Mouse (Mus musculus): Measurements from ENCODE around the gene Auh. TPM values are rescaled to one million over a fixed set of nuclear protein-coding genes. Genes with fewer than 3 reads are reported as not detected.

Gene Auh
- polyA plus RNA-seq, 1 experiment, result 24.9 TPM

- H3K4me1 ChIP-seq (ENCODE audit: control insufficient read depth, insufficient read depth, low read length), result no peaks in the 10 kb centered on the region
- H3K4me3 ChIP-seq (replicated peaks; ENCODE audit: extremely low read depth, low read depth, low read length), result no peak overlapping the region
- no peak for DNase-seq
- no peak for TF ChIP-seq CTCF (IDR thresholded peaks at IDR 0.05; ENCODE audit: insufficient read depth, low read length)
- TF ChIP-seq POLR2A (IDR thresholded peaks at IDR 0.05; ENCODE audit: borderline replicate concordance, extremely low read depth, low read depth, low read length), result no peak
- 81% methylated on average over 4 of the region's 4 CpGs for whole genome bisulfite sequencing
Observed at GRCm38 (mm10) chr13:52851886-52852285, 77.6 kb downstream of the Auh start.

- H3K4me1 ChIP-seq (ENCODE audit: control insufficient read depth, insufficient read depth, low read length), result no peaks in the 10 kb centered on the region
- H3K4me3 ChIP-seq (replicated peaks; ENCODE audit: extremely low read depth, low read depth, low read length), result no peak overlapping the region
- TF ChIP-seq POLR2A (IDR thresholded peaks at IDR 0.05; ENCODE audit: borderline replicate concordance, extremely low read depth, low read depth, low read length) (no peak), CTCF (IDR thresholded peaks at IDR 0.05; ENCODE audit: insufficient read depth, low read length) (peak; percentile 63; the same call in 1 of the 2 replicates)
- no peak for DNase-seq
- 79% methylated on average over 15 of the region's 15 CpGs for WGBS
Observed at GRCm38 (mm10) chr13:52850024-52850723, 79.3 kb downstream of the Auh start.

- TF ChIP-seq CTCF (IDR thresholded peaks at IDR 0.05; ENCODE audit: insufficient read depth, low read length) (no peak), POLR2A (IDR thresholded peaks at IDR 0.05; ENCODE audit: borderline replicate concordance, extremely low read depth, low read depth, low read length) (no peak)
- DNase-seq, result no peak
- H3K4me1 ChIP-seq (ENCODE audit: control insufficient read depth, insufficient read depth, low read length), result no peaks in the 10 kb centered on the region
- H3K4me3 ChIP-seq (replicated peaks; ENCODE audit: extremely low read depth, low read depth, low read length), result no peak overlapping the region
- 74% methylated on average over 9 of the region's 9 CpGs for WGBS
Observed at GRCm38 (mm10) chr13:52849394-52849801, 80.1 kb downstream of the Auh start.

- TF ChIP-seq CTCF (IDR thresholded peaks at IDR 0.05; ENCODE audit: insufficient read depth, low read length), result no peak
- no peak for TF ChIP-seq POLR2A (IDR thresholded peaks at IDR 0.05; ENCODE audit: borderline replicate concordance, extremely low read depth, low read depth, low read length)
- WGBS, result 79% methylated on average over 8 of the region's 8 CpGs
- DNase-seq, result no peak
Observed at GRCm38 (mm10) chr13:52847481-52847880, 82.0 kb downstream of the Auh start.

GRCm38 (mm10) chr13:52847071-52847470 lies 82.4 kb downstream of the Auh start:
- 88% methylated on average over 17 of the region's 17 CpGs for WGBS
- Histone ChIP-seq H3K4me1 (ENCODE audit: control insufficient read depth, insufficient read depth, low read length) (no peaks in the 10 kb centered on the region), H3K4me3 (replicated peaks; ENCODE audit: extremely low read depth, low read depth, low read length) (no peak overlapping the region)
- no peak for TF ChIP-seq CTCF (IDR thresholded peaks at IDR 0.05; ENCODE audit: insufficient read depth, low read length)
- no peak for TF ChIP-seq POLR2A (IDR thresholded peaks at IDR 0.05; ENCODE audit: borderline replicate concordance, extremely low read depth, low read depth, low read length)
- no peak for DNase-seq

More at GRCm38 (mm10) chr13:52847481-52847880, 82.0 kb downstream of the Auh start:
- H3K4me1 ChIP-seq (ENCODE audit: control insufficient read depth, insufficient read depth, low read length), result no peaks in the 10 kb centered on the region
- H3K4me3 ChIP-seq (replicated peaks; ENCODE audit: extremely low read depth, low read depth, low read length), result no peak overlapping the region

- H3K4me1 ChIP-seq (ENCODE audit: control insufficient read depth, insufficient read depth, low read length), result no peaks in the 10 kb centered on the region
- TF ChIP-seq POLR2A (IDR thresholded peaks at IDR 0.05; ENCODE audit: borderline replicate concordance, extremely low read depth, low read depth, low read length) (no peak), CTCF (IDR thresholded peaks at IDR 0.05; ENCODE audit: insufficient read depth, low read length) (no peak)
- WGBS, result 85% methylated on average over 4 of the region's 4 CpGs
- no peak overlapping the region for H3K4me3 ChIP-seq (replicated peaks; ENCODE audit: extremely low read depth, low read depth, low read length)
- DNase-seq, result no peak
Observed at GRCm38 (mm10) chr13:52845618-52846017, 83.9 kb downstream of the Auh start.

GRCm38 (mm10) chr13:52843536-52844178 lies 85.8 kb downstream of the Auh start:
- no peak overlapping the region for H3K4me3 ChIP-seq (replicated peaks; ENCODE audit: extremely low read depth, low read depth, low read length)
- TF ChIP-seq CTCF (IDR thresholded peaks at IDR 0.05; ENCODE audit: insufficient read depth, low read length) (no peak), POLR2A (IDR thresholded peaks at IDR 0.05; ENCODE audit: borderline replicate concordance, extremely low read depth, low read depth, low read length) (no peak)
- 49% methylated on average over 10 of the region's 10 CpGs for WGBS
- no peaks in the 10 kb centered on the region for H3K4me1 ChIP-seq (ENCODE audit: control insufficient read depth, insufficient read depth, low read length)
- DNase-seq, result no peak

GRCm38 (mm10) chr13:52836231-52836630 lies 93.2 kb downstream of the Auh start:
- WGBS, result 85% methylated on average over 8 of the region's 8 CpGs
- no peak overlapping the region for H3K4me3 ChIP-seq (replicated peaks; ENCODE audit: extremely low read depth, low read depth, low read length)
- TF ChIP-seq POLR2A (IDR thresholded peaks at IDR 0.05; ENCODE audit: borderline replicate concordance, extremely low read depth, low read depth, low read length), result no peak
- no peak for TF ChIP-seq CTCF (IDR thresholded peaks at IDR 0.05; ENCODE audit: insufficient read depth, low read length)
- H3K4me1 ChIP-seq (ENCODE audit: control insufficient read depth, insufficient read depth, low read length), result no peaks in the 10 kb centered on the region
- DNase-seq, result no peak

- DNase-seq, result no peak
- TF ChIP-seq POLR2A (IDR thresholded peaks at IDR 0.05; ENCODE audit: borderline replicate concordance, extremely low read depth, low read depth, low read length) (no peak), CTCF (IDR thresholded peaks at IDR 0.05; ENCODE audit: insufficient read depth, low read length) (no peak)
- no peak overlapping the region for H3K4me3 ChIP-seq (replicated peaks; ENCODE audit: extremely low read depth, low read depth, low read length)
- no peaks in the 10 kb centered on the region for H3K4me1 ChIP-seq (ENCODE audit: control insufficient read depth, insufficient read depth, low read length)
- 74% methylated on average over 8 of the region's 8 CpGs for whole genome bisulfite sequencing
Observed at GRCm38 (mm10) chr13:52834591-52834990, 94.9 kb downstream of the Auh start.

GRCm38 (mm10) chr13:52833748-52834147 lies 95.7 kb downstream of the Auh start:
- WGBS, result 86% methylated on average over 2 of the region's 2 CpGs
- DNase-seq, result no peak
- H3K4me3 ChIP-seq (replicated peaks; ENCODE audit: extremely low read depth, low read depth, low read length), result no peak overlapping the region
- H3K4me1 ChIP-seq (ENCODE audit: control insufficient read depth, insufficient read depth, low read length), result no peaks in the 10 kb centered on the region; the same call in 1 of the 2 replicates
- TF ChIP-seq CTCF (IDR thresholded peaks at IDR 0.05; ENCODE audit: insufficient read depth, low read length), result no peak
- no peak for TF ChIP-seq POLR2A (IDR thresholded peaks at IDR 0.05; ENCODE audit: borderline replicate concordance, extremely low read depth, low read depth, low read length)

All from lung, adult 2 months (tissue).